8 mouse cellular contexts compared by ENCODE assay signal in genomic region chr11:69800138-69800391, GRCm38 (mm10). TPM values are rescaled to one million over a fixed set of nuclear protein-coding genes. Genes with fewer than 3 reads are reported as not detected.
DNase-seq lines count a peak whose midpoint lies in the region; ATAC-seq and TF ChIP-seq lines count a peak whose summit lies in the region.

No protein-coding gene starts in this region.

- no peak for TF ChIP-seq CTCF in cerebellum, adult 2 months (IDR thresholded peaks at IDR 0.05; ENCODE audit: borderline replicate concordance, insufficient read depth, low read depth, low read length)

- WGBS in cerebellum, adult 2 months, result 8% methylated on average over 11 of the region's 11 CpGs
- under 1% methylated on average over 10 of the region's 11 CpGs for WGBS in neural tube, embryonic 11.5 days
- 1% methylated on average over 11 of the region's 11 CpGs for WGBS in hindbrain, embryonic 15.5 days
- 0% methylated on average over 11 of the region's 11 CpGs for WGBS in midbrain, embryonic 15.5 days

- peaks cover 1% of the 10 kb centered on the region; the same call in 1 of the 2 replicates for H3K27me3 ChIP-seq in cerebellum, adult 2 months (ENCODE audit: control insufficient read depth, insufficient read depth, low read length)
- peaks cover 50% of the 10 kb centered on the region for H3K27me3 ChIP-seq in neural tube, embryonic 11.5 days (ENCODE audit: control insufficient read depth, insufficient read depth, low read length)
- H3K27me3 ChIP-seq in hindbrain, embryonic 15.5 days, result peaks cover 10% of the 10 kb centered on the region
- H3K27me3 ChIP-seq in midbrain, embryonic 15.5 days (replicated peaks), result peaks cover 17% of the 10 kb centered on the region

- no peak for TF ChIP-seq POLR2A in cerebellum, adult 2 months (IDR thresholded peaks at IDR 0.05; ENCODE audit: borderline replicate concordance, insufficient read depth, low read length)

- no peak overlapping the region for H3K4me3 ChIP-seq in cerebellum, adult 2 months (replicated peaks; ENCODE audit: insufficient read depth, low read depth, low read length)
- peak overlapping the region; percentile 52 for H3K4me3 ChIP-seq in neural tube, embryonic 11.5 days (ENCODE audit: low read depth, low read length)
- H3K4me3 ChIP-seq in hindbrain, embryonic 15.5 days, result peak overlapping the region; percentile 69
- peak overlapping the region; percentile 74 for H3K4me3 ChIP-seq in midbrain, embryonic 15.5 days

- no peaks in the 10 kb centered on the region for H3K36me3 ChIP-seq in neural tube, embryonic 11.5 days (ENCODE audit: control insufficient read depth, insufficient read depth, low read length)
- H3K36me3 ChIP-seq in hindbrain, embryonic 15.5 days, result no peaks in the 10 kb centered on the region
- no peaks in the 10 kb centered on the region for H3K36me3 ChIP-seq in midbrain, embryonic 15.5 days (replicated peaks)

- peak overlapping the region; percentile 73 for H3K9ac ChIP-seq in neural tube, embryonic 11.5 days (ENCODE audit: low read length)
- H3K9ac ChIP-seq in hindbrain, embryonic 15.5 days, result peak overlapping the region; percentile 69
- H3K9ac ChIP-seq in midbrain, embryonic 15.5 days, result peak overlapping the region; percentile 66

- peak; percentile 38 for ATAC-seq in neural tube, embryonic 11.5 days (ENCODE audit: insufficient read depth, low FRiP score, low TSS enrichment)
- peak; percentile 2; the same call in 1 of the 2 replicates for ATAC-seq in hindbrain, embryonic 15.5 days (ENCODE audit: low FRiP score, low read depth)
- peak; percentile 27 for ATAC-seq in midbrain, embryonic 15.5 days (replicated peaks)

- H3K9me3 ChIP-seq in neural tube, embryonic 11.5 days (ENCODE audit: control insufficient read depth, low read length), result no peaks in the 10 kb centered on the region
- H3K9me3 ChIP-seq in hindbrain, embryonic 15.5 days, result no peaks in the 10 kb centered on the region
- no peaks in the 10 kb centered on the region for H3K9me3 ChIP-seq in midbrain, embryonic 15.5 days

- H3K27ac ChIP-seq in cerebellum, adult 2 months (ENCODE audit: insufficient read depth, low read length), result no peak overlapping the region
- H3K27ac ChIP-seq in neural tube, embryonic 11.5 days (ENCODE audit: low read depth, low read length), result peak overlapping the region; percentile 83
- H3K27ac ChIP-seq in hindbrain, embryonic 15.5 days (replicated peaks), result peak overlapping the region; percentile 96
- H3K27ac ChIP-seq in midbrain, embryonic 15.5 days, result peak overlapping the region; percentile 98

- H3K4me1 ChIP-seq in cerebellum, adult 2 months (ENCODE audit: control insufficient read depth, insufficient read depth, low read length), result peaks cover 7% of the 10 kb centered on the region; the same call in 1 of the 2 replicates
- peaks cover 33% of the 10 kb centered on the region for H3K4me1 ChIP-seq in neural tube, embryonic 11.5 days (ENCODE audit: control insufficient read depth, insufficient read depth, low read length)
- H3K4me1 ChIP-seq in hindbrain, embryonic 15.5 days (replicated peaks), result peaks cover 70% of the 10 kb centered on the region
- H3K4me1 ChIP-seq in midbrain, embryonic 15.5 days, result peaks cover 64% of the 10 kb centered on the region

- peak overlapping the region; percentile 89 for H3K4me2 ChIP-seq in neural tube, embryonic 11.5 days (ENCODE audit: low read depth)
- peak overlapping the region; percentile 94 for H3K4me2 ChIP-seq in hindbrain, embryonic 15.5 days
- peak overlapping the region; percentile 86 for H3K4me2 ChIP-seq in midbrain, embryonic 15.5 days

- peak; percentile 71 to 85 for DNase-seq in cerebellum, postnatal 14 days
- no peak for DNase-seq in cerebellum, adult 2 months
- no peak for DNase-seq in neural tube, embryonic 11.5 days (ENCODE audit: low spot score)
- DNase-seq in neural tube, embryonic 10.5 days (ENCODE audit: extremely low spot score, low spot score), result no peak
- no peak for DNase-seq in thymus, postnatal 25 days
- DNase-seq in embryo, embryonic 11 days, result no peak

RNA-seq across cellular contexts. Expression of gene Fgf11, which starts 1.6 kb away (rescaled TPM):
- polyA plus RNA-seq in cerebellum, adult 2 months (2012; rRNA removed), result 47.0 and 49.4 TPM in 2 replicates
- polyA plus RNA-seq in neural tube, embryonic 11.5 days (2014; fragmentation: Nextera tagmentation; extraction: Ambion mirVana), result 2.0 and 3.0 TPM in 2 replicates
- polyA plus RNA-seq in hindbrain, embryonic 15.5 days (2015; fragmentation: Nextera tagmentation; extraction: Ambion mirVana), result 5.7 and 7.1 TPM in 2 replicates
- 3.7 and 4.5 TPM in 2 replicates for polyA plus RNA-seq in midbrain, embryonic 15.5 days (2015; fragmentation: Nextera tagmentation; extraction: Ambion mirVana)

RNA-seq across cellular contexts. Expression of gene Chrnb1, which starts 4.3 kb away (rescaled TPM):
- polyA plus RNA-seq in cerebellum, adult 2 months (2012; rRNA removed), result 1.6 and 2.9 TPM in 2 replicates
- polyA plus RNA-seq in neural tube, embryonic 11.5 days (2014; fragmentation: Nextera tagmentation; extraction: Ambion mirVana), result 4.2 and 6.2 TPM in 2 replicates
- polyA plus RNA-seq in hindbrain, embryonic 15.5 days (2015; fragmentation: Nextera tagmentation; extraction: Ambion mirVana), result 1.2 and 2.2 TPM in 2 replicates
- polyA plus RNA-seq in midbrain, embryonic 15.5 days (2015; fragmentation: Nextera tagmentation; extraction: Ambion mirVana), result 0.98 and 1.2 TPM in 2 replicates

RNA-seq across cellular contexts. Expression of gene Tmem102, which starts 5.4 kb away (rescaled TPM):
- 0.28 and 0.36 TPM in 2 replicates for polyA plus RNA-seq in cerebellum, adult 2 months (2012; rRNA removed)
- polyA plus RNA-seq in neural tube, embryonic 11.5 days (2014; fragmentation: Nextera tagmentation; extraction: Ambion mirVana), result 0.69 and 0.88 TPM in 2 replicates
- 1.1 and 2.0 TPM in 2 replicates for polyA plus RNA-seq in hindbrain, embryonic 15.5 days (2015; fragmentation: Nextera tagmentation; extraction: Ambion mirVana)
- polyA plus RNA-seq in midbrain, embryonic 15.5 days (2015; fragmentation: Nextera tagmentation; extraction: Ambion mirVana), result 0.74 and 0.86 TPM in 2 replicates

RNA-seq across cellular contexts. Expression of gene Gm39566, which starts 15.0 kb away (rescaled TPM):
- not detected in 2 replicates for polyA plus RNA-seq in cerebellum, adult 2 months (2012; rRNA removed)
- not detected in 2 replicates for polyA plus RNA-seq in neural tube, embryonic 11.5 days (2014; fragmentation: Nextera tagmentation; extraction: Ambion mirVana)
- not detected in 2 replicates for polyA plus RNA-seq in hindbrain, embryonic 15.5 days (2015; fragmentation: Nextera tagmentation; extraction: Ambion mirVana)
- not detected in 2 replicates for polyA plus RNA-seq in midbrain, embryonic 15.5 days (2015; fragmentation: Nextera tagmentation; extraction: Ambion mirVana)

RNA-seq across cellular contexts. Expression of gene Spem2, which starts 18.2 kb away (rescaled TPM):
- not detected in 2 replicates for polyA plus RNA-seq in cerebellum, adult 2 months (2012; rRNA removed)
- not detected in 2 replicates for polyA plus RNA-seq in neural tube, embryonic 11.5 days (2014; fragmentation: Nextera tagmentation; extraction: Ambion mirVana)
- polyA plus RNA-seq in hindbrain, embryonic 15.5 days (2015; fragmentation: Nextera tagmentation; extraction: Ambion mirVana), result not detected in 2 replicates
- polyA plus RNA-seq in midbrain, embryonic 15.5 days (2015; fragmentation: Nextera tagmentation; extraction: Ambion mirVana), result not detected in 2 replicates

Comparison
In these comparisons a context has a peak if more than half of its experiments do, and no peak if none do; other contexts are left out.
1. DNase-seq: peak in cerebellum, postnatal 14 days (2 of 2); none in cerebellum, adult 2 months (0 of 2), neural tube, embryonic 11.5 days (single experiment), neural tube, embryonic 10.5 days (single experiment), thymus, postnatal 25 days (single experiment) and embryo, embryonic 11 days (single experiment).
2. Peak in every context shown above with its lines, with median percentiles within 50 percentile points of each other: ATAC-seq, H3K4me2 ChIP-seq and H3K9ac ChIP-seq.